Mouse (Mus musculus) layer of hippocampus, adult 9-11 months (tissue): ENCODE results near the gene Dnali1.

Experiments used
- DNase-seq: peaks from one replicate; pipeline ENCODE4 v3.0.0; 2022

The Dnali1 gene

DNA sequence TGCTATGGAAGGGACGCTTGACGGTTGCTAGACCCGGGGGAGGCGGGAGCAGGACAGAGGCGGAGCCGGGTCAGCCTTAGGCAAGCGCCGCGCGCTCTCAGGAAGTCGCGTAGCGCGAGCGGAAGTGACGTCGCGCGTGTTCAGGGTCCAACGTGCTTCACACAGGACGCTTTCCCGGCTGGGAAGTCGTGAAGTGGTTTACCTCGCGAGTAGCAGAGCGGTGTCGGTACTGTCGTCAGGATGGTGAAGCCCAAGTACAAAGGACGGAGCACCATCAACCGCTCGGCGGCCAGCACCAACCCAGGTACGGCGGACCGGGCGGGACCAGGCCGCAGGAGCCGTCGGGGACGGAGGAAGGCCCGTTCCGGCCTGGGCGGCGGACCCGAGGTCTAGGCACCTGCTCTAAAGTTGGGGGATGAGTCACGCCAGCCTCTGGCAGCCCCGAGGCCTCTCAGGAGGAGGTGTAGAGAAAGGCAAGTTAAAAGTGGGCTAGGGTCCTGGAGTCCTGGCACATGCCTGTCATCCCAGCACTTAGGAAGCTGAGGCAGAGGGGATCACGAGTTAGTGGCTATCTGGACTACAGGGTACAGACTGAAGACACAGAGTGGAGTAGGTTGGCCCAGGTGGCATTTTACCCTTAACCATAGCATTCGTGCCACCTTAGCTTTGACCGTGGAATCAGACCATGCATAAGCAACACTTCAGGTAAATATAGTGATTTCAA is 35.5 kb downstream of the Dnali1 start:
- peak; percentile 92 for DNase-seq

GRCm38 (mm10) chr4:125020780-125021538 is 44.5 kb downstream of the Dnali1 start:
- no peak for DNase-seq

GRCm38 (mm10) chr4:125017431-125017830 is 48.1 kb downstream of the Dnali1 start:
- DNase-seq = no peak

DNA sequence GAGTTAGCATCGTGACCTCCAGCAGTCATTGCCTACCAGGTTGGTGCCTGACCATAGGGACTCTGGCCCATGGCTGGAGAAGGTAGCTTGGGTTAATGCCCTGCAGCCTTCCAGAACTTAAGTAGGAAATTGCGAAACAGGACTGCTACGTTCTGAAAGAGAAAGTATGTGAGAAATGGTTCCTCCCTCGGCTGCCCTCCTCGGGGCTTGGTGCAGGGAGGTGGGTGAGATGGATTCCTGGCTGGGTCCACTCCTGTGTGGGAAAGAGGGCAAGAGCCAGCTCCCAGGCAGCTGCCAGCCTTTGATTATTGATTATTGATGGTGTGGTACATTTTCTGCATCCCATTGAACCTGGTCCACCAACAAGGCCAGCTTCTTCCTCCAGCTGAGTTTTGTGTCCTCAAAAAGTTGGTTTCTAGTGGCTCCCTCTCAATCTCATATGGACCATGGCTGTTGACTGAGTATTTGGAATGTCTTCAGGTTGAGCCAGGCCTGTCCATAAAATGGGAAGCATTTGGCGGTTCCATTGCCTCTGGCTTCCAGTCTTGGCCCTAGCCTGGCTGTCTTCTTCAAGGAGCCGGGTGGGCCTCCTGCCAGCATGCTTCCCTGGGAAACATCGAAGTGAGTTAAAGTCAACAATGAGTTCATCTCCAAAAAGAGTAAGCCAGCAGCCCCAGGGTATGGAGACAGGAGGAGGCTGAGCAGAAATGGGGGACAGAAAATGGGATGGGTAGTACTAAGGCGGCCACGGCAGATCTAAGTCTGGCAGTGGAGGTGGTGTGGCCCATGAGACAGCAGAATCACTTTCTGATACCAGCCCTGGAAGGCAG is 49.5 kb downstream of the Dnali1 start, which contains the start of gene Gnl2:
Gnl2 (plus strand) TSS at position 780 of the 830 bp plus-strand sequence.
- DNase-seq = no peak

- DNase-seq = no peak
These were observed 56.8 kb downstream of the Dnali1 start for GRCm38 (mm10) chr4:125008712-125009111.

DNA sequence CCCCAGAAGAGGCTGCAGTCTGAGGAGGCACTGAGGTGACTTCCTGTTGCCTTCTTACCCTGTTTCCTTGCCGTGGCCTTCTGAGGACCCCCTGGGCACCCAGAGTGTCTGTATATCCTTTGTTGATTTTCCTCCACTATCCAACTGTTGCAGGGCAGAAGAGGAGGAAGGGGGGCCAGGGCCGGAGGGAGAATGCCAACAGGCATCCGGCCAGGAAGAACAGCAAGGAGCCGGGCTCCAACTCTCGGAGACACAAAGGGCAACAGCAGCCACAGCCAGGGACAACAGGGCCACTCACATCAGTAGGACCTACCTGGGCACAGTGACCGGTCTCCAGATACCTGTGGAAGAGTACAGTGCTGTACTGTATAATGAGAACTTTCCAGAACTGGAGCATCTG is 57.3 kb downstream of the Dnali1 start:
- no peak for DNase-seq

- no peak for DNase-seq
These were observed 58.0 kb downstream of the Dnali1 start for GRCm38 (mm10) chr4:125007460-125007859.
